Mouse (Mus musculus) heart, postnatal 0 days (tissue): ENCODE results near the gene Chat.

Experiments
- CTCF ChIP-seq: IDR thresholded peaks from 2 replicates; pipeline ENCODE4 v1.5.1; 2016; ENCODE audit warnings: antibody characterized with exemption, control low read depth, low read depth
- EP300 ChIP-seq: IDR thresholded peaks from 2 replicates; pipeline ENCODE4 v1.6.1; 2016; ENCODE audit warnings: antibody characterized with exemption, low read depth

GRCm38 (mm10) chr14:32465506-32465870 lies 301 bp downstream of the Chat start:
- TF ChIP-seq CTCF, result no peak
- TF ChIP-seq EP300, result no peak
